Mouse (Mus musculus) adrenal gland, postnatal 14 days (tissue): ENCODE data around the gene Atg4a-ps. TPM values are rescaled to one million over a fixed set of nuclear protein-coding genes. Genes with fewer than 3 reads are reported as not detected.

Experiments used
- DNase-seq: peaks from one replicate; pipeline ENCODE4 v3.0.0; 2021; ENCODE audit warnings: mixed read lengths
- microRNA-seq, 2 experiments: library from miRNA; unstranded; fragments of <30 nt; microRNA quantifications; one replicate each; pipeline ENCODE4 v1.2.0; 2021
- total RNA-seq: library from RNA; stranded (reverse); gene quantifications from 2 replicates; pipeline ENCODE4 v1.2.3, GENCODE M21; 2021

Gene Atg4a-ps
- total RNA-seq, 1 experiment from 2014 or later = 0.19 TPM

DNA sequence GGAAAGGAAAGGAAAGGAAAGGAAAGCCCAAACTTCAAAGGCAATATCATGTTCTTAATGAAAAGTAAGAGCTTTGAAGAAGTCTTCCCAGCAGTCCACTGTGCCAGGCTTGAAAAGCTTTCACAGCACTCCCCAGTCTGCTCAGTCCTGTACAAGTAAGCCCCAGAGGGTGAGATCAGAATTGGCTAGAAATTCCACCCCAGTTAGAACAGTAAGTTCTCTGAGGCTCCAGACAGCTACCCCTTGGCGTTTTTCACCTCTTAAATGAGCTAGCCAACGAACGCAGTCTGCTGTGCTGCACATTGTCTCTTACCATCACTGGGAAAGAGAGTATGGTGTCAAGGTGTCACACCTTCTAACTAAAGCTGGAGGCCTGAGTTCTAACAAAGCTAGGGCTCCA lies 18.2 kb downstream of the Atg4a-ps start:
- no peak for DNase-seq

DNA sequence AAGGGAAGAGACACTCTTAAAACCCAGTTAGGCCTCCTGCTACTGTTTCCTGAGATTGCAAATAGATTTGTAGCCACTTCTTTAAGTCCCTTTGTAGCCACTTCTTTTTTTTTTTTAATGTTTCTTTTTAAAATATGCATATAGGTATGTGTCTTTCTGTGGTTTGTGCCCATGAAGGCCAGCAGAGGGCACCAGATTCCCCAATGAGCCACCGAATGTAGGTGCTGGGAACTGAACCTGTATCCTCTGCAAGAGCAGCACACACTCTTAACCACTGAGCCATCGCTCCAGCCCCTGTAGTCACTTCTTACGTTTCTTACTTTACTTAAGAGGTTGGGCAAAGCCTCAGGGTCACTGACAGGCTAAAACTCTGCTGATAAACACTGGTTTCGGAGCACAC lies 19.4 kb downstream of the Atg4a-ps start:
- DNase-seq = no peak

DNA sequence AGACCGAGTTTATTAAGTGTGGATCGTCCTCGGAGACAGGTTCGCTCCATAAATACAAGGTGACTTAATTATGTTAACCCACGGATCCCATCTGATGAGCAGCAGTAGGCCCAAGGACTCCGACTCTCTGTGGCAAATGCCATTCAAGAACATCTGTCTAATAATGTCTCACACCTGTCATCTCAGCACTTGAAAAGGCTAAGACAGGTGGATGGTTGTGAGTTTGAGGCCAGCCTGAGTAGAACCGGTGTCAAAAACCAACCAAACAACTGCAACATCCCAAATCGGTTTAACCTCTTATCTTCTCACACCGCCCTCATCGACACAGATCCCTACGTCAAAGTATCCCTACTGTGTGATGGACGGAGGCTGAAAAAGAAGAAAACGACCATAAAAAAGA lies 20.7 kb downstream of the Atg4a-ps start:
- no peak for DNase-seq

DNA sequence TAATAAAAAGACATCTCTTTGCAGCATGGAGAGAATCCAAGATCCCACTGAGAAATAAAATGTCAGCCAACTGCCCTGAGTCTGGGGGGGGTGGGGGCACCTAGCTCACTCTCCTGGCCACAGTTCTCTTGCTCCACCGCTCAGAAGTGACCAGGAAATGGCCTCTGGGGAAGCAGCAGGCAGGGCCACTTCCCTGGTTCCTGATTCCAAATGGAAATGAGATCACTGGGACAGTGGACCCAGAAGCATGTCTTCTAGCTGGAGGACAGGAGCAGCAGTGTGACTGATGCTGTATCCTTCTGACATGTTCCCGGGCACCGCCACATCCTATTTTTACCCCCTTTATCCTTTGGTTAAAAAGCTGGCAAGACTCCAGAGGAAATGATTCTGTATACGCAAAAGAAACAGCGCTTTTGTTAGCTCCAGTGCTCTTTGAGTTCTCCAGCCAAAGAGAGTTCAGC lies 21.2 kb downstream of the Atg4a-ps start:
- DNase-seq = no peak

DNA sequence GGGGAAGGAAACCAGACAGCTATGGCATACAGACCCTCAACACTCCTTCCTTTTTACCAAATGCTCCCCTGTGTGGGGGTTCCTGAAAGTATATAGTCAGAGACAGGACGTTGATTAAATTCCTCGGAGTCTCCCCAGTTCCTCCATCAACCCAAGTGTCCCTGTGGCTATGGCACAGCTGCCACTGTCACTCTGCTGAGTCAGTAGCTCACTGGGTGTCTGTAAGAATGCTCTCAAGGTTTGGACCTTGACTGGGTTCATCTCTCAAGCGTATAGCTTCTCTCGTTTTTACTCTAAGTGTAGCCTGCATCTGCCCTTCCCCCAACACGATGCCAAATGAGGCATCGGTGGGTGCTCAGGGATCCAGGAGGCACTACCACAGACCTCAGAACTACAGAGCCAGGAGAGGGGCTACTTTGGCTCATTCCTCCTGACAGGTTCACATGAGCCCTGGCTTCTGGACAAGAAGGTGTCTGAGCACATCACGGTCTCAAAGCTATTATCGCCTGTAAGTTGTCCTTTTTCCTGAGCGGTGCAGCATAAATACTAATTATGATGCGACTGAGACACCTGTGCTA lies 21.9 kb downstream of the Atg4a-ps start:
- DNase-seq = peak; percentile 9

DNA sequence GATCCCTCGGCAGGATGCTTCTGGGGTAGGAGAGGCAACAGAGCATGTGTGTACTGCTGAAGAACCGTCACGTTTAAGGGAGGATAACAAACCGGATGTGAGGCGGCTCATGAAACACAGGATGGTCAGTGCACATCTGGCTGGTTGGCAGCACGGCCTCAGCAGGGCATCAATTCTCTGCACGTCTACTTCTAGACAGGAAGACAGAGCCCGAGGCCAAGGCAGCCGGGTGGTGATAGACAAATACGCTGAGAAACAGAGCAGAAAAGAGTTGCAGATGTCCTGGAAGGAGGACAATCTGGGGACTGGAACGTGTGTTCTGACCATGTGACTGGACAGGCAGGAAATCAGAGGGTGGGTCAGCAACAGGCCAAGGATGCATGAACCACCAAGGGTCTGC lies 25.8 kb downstream of the Atg4a-ps start:
- no peak for DNase-seq

DNA sequence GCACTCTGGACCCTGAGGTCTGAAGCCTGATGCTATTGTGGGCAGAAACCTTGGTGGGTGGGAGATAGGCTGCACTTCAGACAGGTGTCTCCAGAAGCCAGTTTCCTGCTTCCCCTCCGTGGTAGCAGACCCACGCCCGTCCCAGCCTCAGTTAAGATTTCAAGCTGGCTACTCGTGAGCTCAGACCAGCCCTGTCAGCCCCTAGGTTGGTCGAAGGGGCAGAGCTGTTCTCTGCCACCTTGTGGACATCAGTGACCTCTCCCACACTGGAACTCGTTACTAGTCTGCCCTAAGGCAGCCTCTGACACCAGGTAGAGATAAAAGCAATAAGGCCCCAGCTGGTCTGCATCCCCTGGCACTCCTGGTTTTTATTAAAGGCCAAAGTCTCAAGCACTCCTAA lies 28.9 kb downstream of the Atg4a-ps start:
- DNase-seq = no peak

DNA sequence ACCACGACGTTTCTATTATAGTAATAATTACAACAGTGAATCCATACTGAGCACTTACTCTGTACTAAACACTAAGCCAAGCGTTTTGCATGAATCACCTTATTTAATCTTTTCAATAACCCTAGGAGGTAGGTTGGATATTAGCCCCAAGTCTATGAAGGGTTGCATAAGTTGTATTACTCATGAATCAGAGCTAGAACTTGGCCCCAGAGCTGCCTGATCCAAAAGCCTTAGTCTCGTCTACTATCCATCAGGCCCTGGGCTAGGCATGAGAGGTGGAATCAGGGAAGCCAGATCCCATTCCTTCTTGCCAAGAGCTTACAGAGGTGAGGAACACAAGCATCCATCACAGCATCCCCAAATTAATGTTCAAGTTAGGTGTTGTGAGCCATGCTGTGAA lies 30.2 kb downstream of the Atg4a-ps start:
- DNase-seq = no peak

DNA sequence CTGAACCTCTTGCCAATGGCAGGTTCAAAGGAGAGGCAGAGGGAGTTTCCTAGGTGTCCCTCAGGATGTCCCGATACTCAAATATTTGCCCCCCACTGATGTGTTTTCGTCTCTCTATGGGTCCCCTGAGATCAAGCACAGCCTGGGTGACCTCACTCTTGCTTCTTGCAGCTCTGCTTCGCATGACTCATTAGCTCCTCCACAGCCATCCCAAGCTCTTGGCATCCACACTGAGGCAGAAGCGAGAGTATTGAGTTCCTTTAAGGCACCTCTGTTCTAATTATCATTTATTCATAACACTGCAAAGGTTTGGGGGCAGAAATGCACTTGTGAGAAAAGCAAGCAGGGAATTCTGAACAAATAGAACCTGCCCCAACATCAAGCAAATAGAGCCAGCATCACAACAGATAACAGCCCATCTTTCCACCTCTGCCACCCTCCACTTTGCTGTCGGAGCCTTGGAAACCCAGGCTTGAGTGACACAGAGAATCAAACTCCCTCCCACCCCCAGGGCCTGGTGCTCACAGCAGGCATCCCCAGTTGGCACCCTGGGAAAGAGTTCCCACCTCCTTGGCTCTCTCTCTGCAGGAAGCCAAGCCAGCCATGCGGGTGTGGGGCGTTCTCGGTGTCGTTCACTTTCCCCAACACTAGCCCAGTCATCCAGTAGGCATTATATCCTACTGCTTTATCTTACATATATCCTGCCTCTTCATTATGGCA lies 33.1 kb downstream of the Atg4a-ps start:
- DNase-seq = no peak

DNA sequence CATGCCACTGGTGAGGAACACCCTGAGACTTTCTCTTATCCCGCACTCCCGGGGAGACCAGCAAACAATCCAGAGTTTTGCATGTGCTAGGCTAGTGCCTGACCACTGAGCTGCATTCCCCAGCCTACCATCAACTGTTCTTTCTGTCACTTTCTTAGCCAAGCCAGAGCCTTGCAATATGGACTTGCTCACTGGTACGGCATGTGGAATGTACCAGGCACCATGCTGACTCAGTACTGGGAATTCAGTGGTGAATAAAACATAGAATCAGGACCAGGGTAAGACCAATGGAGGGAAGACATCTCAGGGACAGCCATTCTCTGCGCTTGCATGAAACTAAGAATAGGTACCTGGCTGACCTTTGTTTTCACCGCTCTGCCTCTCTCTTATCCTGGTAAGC lies 35.6 kb downstream of the Atg4a-ps start:
- DNase-seq = no peak

DNA sequence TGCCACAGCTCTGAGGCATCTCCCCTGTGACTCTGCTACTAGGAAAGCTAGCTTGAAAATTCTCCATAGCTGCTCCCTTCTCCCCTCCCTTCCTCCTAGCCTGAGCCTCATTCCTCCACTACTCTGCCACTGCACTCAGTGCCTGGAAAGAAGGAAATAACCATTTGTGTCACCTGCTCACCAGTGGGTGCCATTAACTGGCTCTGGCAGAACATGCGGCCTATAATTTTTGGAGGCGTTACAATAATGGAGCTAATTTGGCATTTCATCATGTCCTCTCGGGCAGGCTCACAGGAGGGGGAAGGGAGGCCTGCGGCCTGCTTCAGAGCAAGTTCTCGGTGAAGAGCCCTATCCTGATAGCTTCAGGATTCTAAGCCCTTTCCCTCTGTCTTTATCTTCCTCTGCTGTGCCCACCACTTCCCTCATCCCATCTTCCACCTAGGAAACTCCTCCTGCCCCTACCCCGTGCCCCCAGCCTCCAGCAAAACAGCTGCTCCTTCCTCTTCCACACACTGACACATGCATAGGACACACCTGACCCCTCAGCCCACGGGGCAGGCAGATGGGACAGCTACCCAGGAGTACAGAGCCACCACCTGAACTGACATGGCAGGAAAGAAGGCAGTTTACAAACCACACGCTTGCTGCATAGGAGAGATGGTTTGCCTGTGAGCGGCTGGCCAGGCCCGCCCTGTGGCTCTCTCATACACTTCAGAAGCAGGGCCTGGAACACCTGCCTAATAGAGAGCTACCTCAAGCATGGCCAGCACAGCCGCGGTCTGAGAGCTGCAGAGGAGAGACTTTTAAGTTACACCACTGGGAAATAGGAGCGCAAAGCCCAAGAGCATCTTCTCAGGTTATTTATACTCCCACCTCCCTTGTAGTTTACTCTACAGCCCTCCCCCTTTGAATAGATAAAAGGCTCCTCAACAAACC lies 38.9 kb downstream of the Atg4a-ps start:
- DNase-seq = no peak

DNA sequence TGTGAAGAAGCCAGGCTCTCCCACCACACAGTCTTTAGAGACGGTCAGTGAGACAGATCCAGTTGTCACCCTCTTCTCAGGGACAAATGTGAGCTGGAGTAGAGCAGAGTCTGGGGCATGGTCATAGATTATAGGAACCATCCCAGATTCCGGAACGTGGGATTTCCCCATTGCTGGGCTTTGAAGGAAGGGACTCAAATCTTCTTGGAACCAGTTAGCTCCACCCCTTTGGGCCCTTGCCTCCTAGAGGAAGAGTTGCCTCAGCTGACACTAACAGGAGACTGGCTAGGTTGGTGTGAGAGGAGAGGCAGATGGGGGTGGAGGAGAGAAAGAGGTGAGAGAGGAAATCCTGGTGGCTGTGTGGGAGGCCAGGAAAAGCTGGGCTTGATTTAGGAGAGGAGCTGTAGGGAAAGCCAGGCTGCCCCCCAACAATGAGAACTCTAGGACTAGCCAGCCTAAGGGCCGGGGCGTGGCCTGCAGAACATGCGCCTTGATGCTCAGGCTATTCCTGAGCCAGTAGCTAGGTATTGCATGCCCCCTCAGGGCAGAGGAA lies 39.7 kb downstream of the Atg4a-ps start:
- no peak for DNase-seq

DNA sequence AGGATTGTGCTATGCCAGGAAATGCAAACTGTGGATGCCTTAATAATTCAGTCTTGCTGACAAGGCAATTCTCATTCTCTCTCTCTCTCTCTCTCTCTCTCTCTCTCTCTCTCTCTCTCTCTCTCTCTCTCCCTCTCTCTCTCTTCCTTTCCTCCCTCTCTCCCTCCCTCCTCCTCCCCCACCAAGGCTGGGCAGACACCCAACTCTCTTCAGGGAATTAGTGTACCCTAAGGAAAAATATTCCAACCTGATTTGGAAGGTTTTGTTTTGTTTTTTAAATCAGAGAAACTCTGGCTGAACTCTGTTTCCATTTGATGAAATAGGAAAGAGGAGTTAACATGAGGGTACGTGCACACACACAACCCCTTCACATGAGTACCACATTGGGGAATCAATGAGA lies 44.3 kb downstream of the Atg4a-ps start:
- peak; percentile 39 for DNase-seq

DNA sequence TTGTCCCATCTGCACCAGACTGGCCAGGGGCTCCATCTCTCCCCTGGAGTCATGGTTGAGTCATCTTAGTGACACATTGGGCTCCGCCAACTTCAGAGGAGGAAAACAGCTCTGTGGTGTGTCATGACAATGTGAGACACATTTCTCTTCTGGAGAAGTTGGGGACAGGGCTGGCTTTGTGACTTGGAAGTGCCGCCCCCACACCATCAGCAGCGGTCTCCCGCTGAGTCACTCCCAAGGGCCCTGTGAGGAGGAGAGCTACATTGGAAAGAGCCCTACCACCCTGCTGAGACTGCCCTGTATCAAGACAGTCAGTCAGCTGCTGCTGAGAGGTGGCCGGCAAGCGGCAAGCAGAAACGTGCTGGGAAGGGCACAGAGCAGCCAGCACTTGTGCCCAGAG lies 44.9 kb downstream of the Atg4a-ps start:
- peak; percentile 63 for DNase-seq

DNA sequence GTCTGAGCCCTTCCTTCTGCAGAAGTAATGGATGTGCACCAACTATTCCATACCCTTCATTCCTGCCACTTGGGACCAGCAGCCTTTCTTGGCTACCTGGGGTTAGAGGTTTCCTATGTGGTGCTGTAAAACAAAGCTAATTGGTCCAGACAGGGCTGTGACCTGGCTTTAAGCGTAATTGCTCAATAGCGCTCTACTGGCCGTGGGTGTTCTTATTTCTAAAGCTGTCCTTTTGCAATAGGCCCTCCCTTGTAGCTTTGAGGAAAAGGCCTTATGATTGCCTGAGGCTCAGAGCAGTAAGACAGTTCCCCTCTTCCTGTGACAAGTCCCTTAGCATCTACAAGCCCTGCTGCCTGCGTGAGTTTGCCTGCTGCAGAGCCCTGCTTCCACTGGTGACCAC lies 48.3 kb downstream of the Atg4a-ps start:
- no peak for DNase-seq

DNA sequence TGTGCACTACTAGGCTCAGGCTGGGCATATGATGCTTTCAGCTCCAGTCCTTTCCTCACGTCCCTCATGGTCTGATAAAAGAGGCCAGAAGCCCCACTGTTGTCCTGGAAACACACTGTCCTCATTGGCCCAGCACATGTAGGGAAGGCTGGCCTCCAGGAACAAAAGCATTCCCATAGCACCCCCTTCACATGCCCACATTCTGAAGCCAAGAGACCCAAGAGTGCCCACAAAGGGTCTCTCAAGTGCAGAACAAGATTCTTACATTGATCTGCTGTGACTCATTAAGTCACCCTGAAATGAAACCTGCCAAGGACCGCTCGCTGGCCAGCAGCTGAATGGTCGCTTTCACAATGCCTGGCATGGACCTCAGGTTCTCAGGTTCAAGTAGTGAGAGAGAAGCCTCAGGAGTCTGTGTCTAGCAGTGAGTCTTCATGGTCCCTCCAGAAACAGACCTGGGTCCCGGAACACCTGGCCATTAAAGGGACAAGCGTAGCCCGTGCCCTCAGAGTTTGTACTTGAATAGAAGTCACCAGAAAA lies 50.5 kb downstream of the Atg4a-ps start:
- DNase-seq = peak; percentile 55

Small RNA genes lying within 50 kb of the gene (microRNA-seq; reads per million reads assigned to microRNA genes)
- 0 reads per million in 2 experiments for gene Gm25325

Other genes starting within 250 kb of the Atg4a-ps start
- gene Syt6, start 70.8 kb downstream of the Atg4a-ps start, total RNA-seq = 0.08 TPM in 1 of 2 replicates, not detected in the other
- gene Olfml3, start 91.9 kb upstream of the Atg4a-ps start, total RNA-seq = 12.0 and 12.7 TPM in 2 replicates
- gene Gm10964, start 93.3 kb upstream of the Atg4a-ps start, total RNA-seq = not detected in 2 replicates
- 149 and 198 TPM in 2 replicates for gene Hipk1, start 145.5 kb upstream of the Atg4a-ps start, total RNA-seq
- gene Dclre1b, start 163.4 kb upstream of the Atg4a-ps start, total RNA-seq = 16.6 and 21.9 TPM in 2 replicates
- gene Ap4b1, start 163.5 kb upstream of the Atg4a-ps start, total RNA-seq = 17.2 and 29.1 TPM in 2 replicates
- gene Gm43064, start 163.5 kb upstream of the Atg4a-ps start, total RNA-seq = 0.23 TPM in 1 of 2 replicates, not detected in the other
- gene Bcl2l15, start 186.5 kb upstream of the Atg4a-ps start, total RNA-seq = 0.52 and 0.56 TPM in 2 replicates
- 1.4 and 7.8 TPM in 2 replicates for gene Ptpn22, start 213.7 kb upstream of the Atg4a-ps start, total RNA-seq